Mouse (Mus musculus) midbrain, embryonic 10.5 days (tissue): Measurements from ENCODE around the gene Mipep. TPM values are rescaled to one million over a fixed set of nuclear protein-coding genes. Genes with fewer than 3 reads are reported as not detected.

ENCODE experiments used
- DNase-seq: peaks from one replicate; pipeline ENCODE4 v3.0.0-alpha.2; 2017; ENCODE audit warnings: low spot score
- H3K27ac ChIP-seq: fragments of 300-500 bp; sonication (generic); replicated peaks from 2 replicates; pipeline ENCODE4 v1.5.1; 2016; ENCODE audit warnings: mild to moderate bottlenecking
- H3K27me3 ChIP-seq: fragments of 300-500 bp; sonication (generic); 2 replicates; pipeline ENCODE4 v1.6.1; 2016; ENCODE audit warnings: low read depth, mild to moderate bottlenecking; ENCODE audit not compliant: poor library complexity, severe bottlenecking
- H3K36me3 ChIP-seq: fragments of 300-500 bp; sonication (generic); 2 replicates; pipeline ENCODE4 v1.6.1; 2016; ENCODE audit warnings: mild to moderate bottlenecking, moderate library complexity
- H3K4me1 ChIP-seq: fragments of 300-500 bp; sonication (generic); 2 replicates; pipeline ENCODE4 v1.6.1; 2016
- H3K4me3 ChIP-seq: fragments of 300-500 bp; sonication (generic); 2 replicates; pipeline ENCODE4 v1.5.1; 2016; ENCODE audit warnings: mild to moderate bottlenecking, moderate library complexity
- H3K9me3 ChIP-seq: fragments of 300-500 bp; sonication (generic); replicated peaks from 2 replicates; pipeline ENCODE4 v1.6.1; 2016; ENCODE audit warnings: mild to moderate bottlenecking
- WGBS: fragments of 180-500 bp; shearing (Covaris S2); methylation state at CpG from one replicate; pipeline ENCODE4 v1.1.7; 2016; 5-methylcytosine and 5-hydroxymethylcytosine counted together
- polyA plus RNA-seq: library from polyadenylated mRNA; unstranded; fragments of >200 nt; fragmentation: Nextera tagmentation; extraction: Ambion mirVana; gene quantifications from 2 replicates; pipeline ENCODE4 v1.2.1, GENCODE M21; 2016

Gene Mipep
- polyA plus RNA-seq, 1 experiment from 2014 or later, result 25.4 TPM

DNA sequence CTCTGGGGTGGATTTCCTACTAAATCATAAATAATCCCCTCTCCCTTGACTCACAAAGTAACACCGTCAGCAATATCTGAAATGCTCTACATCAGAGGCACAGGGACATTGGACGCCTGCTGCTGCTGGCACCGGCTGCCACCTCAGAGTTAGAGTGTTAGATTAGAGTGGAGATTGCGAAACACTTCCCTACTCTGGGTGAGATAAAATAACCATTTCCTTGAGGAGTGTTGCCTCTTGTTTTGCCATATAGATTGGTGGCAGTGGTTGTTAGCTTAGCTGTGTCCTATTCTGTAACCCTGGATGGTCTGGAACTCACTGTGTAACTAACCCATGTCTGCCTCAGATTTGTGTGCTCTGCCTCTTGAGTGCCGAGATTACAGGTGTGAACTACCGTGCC, 39.2 kb upstream of the Mipep start:
- Histone ChIP-seq H3K27ac (no peak overlapping the region), H3K36me3 (peaks cover 98% of the 10 kb centered on the region), H3K4me1 (no peaks in the 10 kb centered on the region), H3K4me3 (no peak overlapping the region), H3K9me3 (no peaks in the 10 kb centered on the region), H3K27me3 (no peaks in the 10 kb centered on the region)
- 91% methylated on average over 6 of the region's 6 CpGs for WGBS
- DNase-seq, result no peak

GRCm38 (mm10) chr14:60746141-60746540, 38.2 kb upstream of the Mipep start:
- Histone ChIP-seq H3K36me3 (peaks cover 98% of the 10 kb centered on the region), H3K9me3 (no peaks in the 10 kb centered on the region), H3K4me1 (no peaks in the 10 kb centered on the region), H3K4me3 (no peak overlapping the region), H3K27me3 (no peaks in the 10 kb centered on the region), H3K27ac (no peak overlapping the region)
- WGBS, result 96% methylated on average over 10 of the region's 10 CpGs
- DNase-seq, result no peak

DNA sequence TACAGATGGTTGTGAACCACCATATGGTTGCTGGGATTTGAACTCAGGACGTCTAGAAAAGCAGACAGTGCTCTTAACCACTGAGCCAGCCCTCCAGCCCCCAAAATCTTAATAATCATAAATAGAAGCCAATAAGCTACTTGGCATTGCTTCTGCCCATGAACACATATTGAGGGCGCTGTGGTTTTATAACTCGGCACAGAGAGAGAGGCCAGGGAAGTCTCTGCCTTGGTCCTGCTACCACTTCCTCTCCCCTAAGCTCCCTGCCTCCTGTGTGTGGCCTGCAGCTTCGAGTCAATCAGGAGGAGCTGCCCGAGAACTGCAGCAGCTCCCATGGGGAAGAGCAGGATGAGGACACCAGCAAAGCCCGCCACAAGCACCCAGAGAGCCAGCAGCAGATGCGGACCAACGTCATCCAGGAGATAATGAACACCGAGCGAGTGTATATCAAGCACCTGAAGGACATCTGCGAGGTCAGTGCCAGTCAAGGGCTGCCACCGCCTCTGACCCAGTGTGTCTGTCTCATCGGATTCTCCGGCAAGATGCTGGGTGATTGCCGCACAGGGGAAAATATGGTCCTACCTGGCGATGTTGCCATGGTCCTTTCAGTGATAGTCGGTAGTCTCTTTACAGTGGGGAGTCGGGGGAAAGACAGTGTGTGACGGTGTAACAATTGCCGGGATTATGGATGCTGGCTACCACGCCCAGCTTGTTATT, 37.1 kb upstream of the Mipep start:
- Histone ChIP-seq H3K36me3 (peaks cover 98% of the 10 kb centered on the region), H3K4me1 (no peaks in the 10 kb centered on the region), H3K4me3 (no peak overlapping the region), H3K27me3 (no peaks in the 10 kb centered on the region), H3K27ac (no peak overlapping the region), H3K9me3 (no peaks in the 10 kb centered on the region)
- DNase-seq, result no peak
- 92% methylated on average over 21 of the region's 21 CpGs for WGBS

DNA sequence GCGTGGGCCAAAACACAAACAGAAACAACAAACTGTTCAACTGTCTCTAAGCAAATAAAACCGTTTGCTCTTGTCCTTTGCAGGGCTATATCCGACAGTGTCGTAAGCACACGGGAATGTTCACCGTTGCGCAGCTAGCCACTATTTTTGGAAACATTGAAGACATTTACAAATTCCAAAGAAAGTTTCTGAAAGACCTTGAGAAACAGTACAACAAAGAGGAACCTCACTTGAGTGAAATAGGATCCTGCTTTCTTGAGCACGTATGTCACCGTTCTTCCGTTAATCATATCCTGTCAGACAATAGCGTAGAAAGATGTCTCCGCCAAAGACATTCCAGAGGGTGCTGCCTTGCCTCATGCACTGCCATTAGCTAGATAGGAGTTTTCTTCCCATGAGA, 34.5 kb upstream of the Mipep start:
- DNase-seq, result no peak
- H3K4me1 ChIP-seq, result no peaks in the 10 kb centered on the region
- H3K4me3 ChIP-seq, result no peak overlapping the region
- no peak overlapping the region for H3K27ac ChIP-seq
- WGBS, result 91% methylated on average over 12 of the region's 12 CpGs
- H3K9me3 ChIP-seq, result no peaks in the 10 kb centered on the region
- H3K36me3 ChIP-seq, result peaks cover 97% of the 10 kb centered on the region
- no peaks in the 10 kb centered on the region for H3K27me3 ChIP-seq

DNA sequence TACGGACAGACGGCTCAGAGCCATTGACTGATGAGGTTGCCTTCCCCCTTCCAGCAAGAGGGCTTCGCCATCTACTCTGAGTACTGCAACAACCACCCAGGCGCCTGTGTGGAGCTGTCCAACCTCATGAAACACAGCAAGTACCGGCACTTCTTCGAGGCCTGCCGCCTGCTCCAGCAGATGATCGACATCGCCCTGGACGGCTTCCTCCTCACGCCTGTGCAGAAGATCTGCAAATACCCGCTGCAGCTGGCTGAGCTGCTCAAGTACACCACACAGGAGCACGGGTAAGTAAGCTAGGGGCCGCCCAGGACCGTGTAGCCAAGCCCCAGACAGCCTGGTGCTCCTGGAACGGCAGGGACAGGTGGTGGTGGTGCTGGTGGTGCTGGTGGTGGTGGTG, 32.8 kb upstream of the Mipep start:
- Histone ChIP-seq H3K4me1 (no peaks in the 10 kb centered on the region), H3K4me3 (no peak overlapping the region), H3K27me3 (no peaks in the 10 kb centered on the region), H3K36me3 (peaks cover 97% of the 10 kb centered on the region), H3K9me3 (no peaks in the 10 kb centered on the region), H3K27ac (no peak overlapping the region)
- 91% methylated on average over 16 of the region's 16 CpGs for WGBS
- DNase-seq, result no peak

DNA sequence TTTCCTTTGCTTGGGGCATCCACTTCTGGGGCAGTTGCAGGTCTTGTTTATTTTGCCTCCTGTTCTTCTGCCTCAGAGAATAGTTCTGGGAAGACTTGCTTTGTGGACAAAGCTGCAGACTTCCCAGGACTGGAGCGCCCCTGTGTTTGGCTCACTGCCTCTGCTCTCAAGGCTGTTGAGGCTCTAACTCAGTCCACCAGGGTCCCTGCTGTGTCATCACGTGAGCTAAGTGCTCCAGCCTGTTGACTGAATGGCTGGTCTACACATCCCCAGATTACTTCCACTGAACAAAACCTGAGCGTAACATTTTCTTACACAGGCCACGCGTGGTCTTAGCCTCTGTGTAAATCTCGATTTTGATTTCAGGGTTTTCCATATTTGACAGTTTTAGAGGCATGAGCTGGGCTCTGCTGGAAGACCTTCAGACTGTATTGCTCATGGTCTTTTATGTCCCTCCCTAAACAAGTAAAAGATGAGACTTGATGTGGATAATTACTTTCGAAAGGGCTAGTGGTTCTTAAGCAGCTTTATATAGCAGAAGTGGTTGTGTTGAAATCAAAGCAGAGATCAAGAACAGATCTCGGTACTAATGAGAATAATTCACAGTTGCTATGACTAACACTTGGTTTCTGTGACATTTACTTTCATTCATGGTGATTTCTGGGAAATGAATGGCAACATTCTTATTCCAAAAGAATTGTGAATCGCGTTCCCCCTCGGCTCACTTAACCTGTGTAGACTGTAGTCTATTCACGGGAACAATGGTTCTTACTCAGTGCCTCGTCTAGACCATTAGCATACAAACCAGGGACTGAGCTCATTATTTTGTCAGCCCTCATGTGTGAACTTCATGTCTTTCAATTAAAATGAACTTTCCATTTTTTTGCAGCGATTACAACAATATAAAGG, 31.2 kb upstream of the Mipep start:
- DNase-seq, result no peak
- H3K4me3 ChIP-seq, result no peak overlapping the region
- peaks cover 97% of the 10 kb centered on the region for H3K36me3 ChIP-seq
- no peaks in the 10 kb centered on the region for H3K9me3 ChIP-seq
- H3K4me1 ChIP-seq, result no peaks in the 10 kb centered on the region
- H3K27me3 ChIP-seq, result no peaks in the 10 kb centered on the region
- H3K27ac ChIP-seq, result no peak overlapping the region
- 86% methylated on average over 14 of the region's 14 CpGs for WGBS

DNA sequence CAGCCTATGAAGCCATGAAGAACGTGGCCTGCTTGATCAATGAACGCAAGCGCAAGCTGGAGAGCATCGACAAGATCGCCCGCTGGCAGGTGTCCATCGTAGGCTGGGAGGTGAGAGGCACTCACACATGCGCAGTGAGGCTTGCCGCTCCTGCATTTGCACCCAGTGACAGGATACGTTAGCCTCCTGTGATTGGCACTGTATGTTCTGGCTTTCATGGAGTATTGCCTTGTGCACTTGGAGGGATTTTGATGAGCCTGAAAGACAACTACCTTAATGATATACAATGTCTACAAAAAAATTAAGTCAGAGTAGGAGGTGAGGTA, 30.6 kb upstream of the Mipep start:
- Histone ChIP-seq H3K27me3 (no peaks in the 10 kb centered on the region), H3K9me3 (no peaks in the 10 kb centered on the region), H3K4me3 (no peak overlapping the region), H3K27ac (no peak overlapping the region), H3K4me1 (no peaks in the 10 kb centered on the region), H3K36me3 (peaks cover 97% of the 10 kb centered on the region)
- 97% methylated on average over 10 of the region's 10 CpGs for WGBS
- DNase-seq, result no peak

DNA sequence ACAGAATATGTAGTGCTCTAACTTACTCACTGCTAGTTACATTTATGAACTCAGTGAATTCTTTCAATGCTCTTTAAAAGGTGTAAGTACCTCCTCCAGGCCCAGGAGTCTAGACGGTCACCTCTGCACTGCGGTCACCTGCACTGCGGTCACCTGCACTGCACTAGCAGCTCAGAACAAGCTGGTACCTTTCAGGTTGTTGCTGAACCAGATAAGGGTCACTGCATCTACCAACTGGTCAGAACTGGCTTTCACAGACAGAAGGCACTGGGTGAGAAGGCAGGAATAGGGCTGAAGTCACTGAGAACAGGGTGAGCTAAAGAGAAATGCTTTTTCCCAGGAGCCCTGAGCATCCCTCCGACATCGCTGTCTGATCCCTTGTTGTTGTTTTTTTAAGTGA, 29.7 kb upstream of the Mipep start:
- Histone ChIP-seq H3K27ac (no peak overlapping the region), H3K36me3 (peaks cover 97% of the 10 kb centered on the region), H3K27me3 (no peaks in the 10 kb centered on the region), H3K4me1 (no peaks in the 10 kb centered on the region), H3K4me3 (no peak overlapping the region), H3K9me3 (no peaks in the 10 kb centered on the region)
- WGBS, result 96% methylated on average over 5 of the region's 5 CpGs
- no peak for DNase-seq

DNA sequence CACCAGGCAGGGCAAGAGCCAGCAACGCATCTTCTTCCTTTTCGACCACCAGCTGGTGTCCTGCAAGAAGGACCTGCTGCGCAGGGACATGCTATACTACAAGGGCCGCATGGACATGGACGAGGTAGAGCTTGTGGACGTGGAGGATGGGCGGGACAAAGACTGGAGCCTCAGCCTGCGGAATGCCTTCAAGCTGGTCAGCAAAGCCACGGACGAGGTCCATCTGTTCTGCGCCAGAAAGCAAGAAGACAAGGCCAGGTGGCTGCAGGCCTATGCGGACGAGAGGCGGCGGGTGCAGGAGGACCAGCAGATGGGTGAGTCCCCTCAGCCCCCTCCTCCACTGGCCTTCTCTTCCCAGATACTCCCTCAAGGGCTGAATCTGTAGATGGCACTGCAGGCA, 28.1 kb upstream of the Mipep start:
- no peak for DNase-seq
- H3K4me1 ChIP-seq, result no peaks in the 10 kb centered on the region
- no peak overlapping the region for H3K27ac ChIP-seq
- 92% methylated on average over 15 of the region's 15 CpGs for WGBS
- H3K4me3 ChIP-seq, result no peak overlapping the region
- peaks cover 97% of the 10 kb centered on the region for H3K36me3 ChIP-seq
- no peaks in the 10 kb centered on the region for H3K9me3 ChIP-seq
- H3K27me3 ChIP-seq, result no peaks in the 10 kb centered on the region

DNA sequence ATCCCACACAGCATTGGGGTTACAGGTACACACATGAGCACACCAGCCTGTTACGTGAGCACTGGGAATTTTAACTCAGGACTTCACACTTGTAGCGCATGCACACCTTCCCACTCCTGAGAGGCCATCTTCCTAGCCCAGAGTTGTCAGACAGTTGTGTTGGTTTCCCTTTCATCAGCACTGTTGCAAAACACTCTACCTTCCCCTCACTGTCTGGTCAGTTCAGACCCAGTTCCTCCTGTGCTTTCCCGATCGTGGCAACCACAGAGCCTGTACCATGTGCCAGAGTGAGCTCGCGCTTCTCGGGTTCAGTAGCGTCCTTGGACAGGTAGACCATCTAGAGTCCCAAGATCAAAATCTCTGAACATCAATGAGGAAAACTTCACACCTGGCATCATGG, 27.1 kb upstream of the Mipep start:
- WGBS, result 93% methylated on average over 8 of the region's 8 CpGs
- H3K36me3 ChIP-seq, result peaks cover 97% of the 10 kb centered on the region
- H3K27ac ChIP-seq, result no peak overlapping the region

GRCm38 (mm10) chr14:60757722-60758121, 26.7 kb upstream of the Mipep start:
- H3K9me3 ChIP-seq, result no peaks in the 10 kb centered on the region
- H3K4me3 ChIP-seq, result no peak overlapping the region
- no peaks in the 10 kb centered on the region for H3K27me3 ChIP-seq
- H3K4me1 ChIP-seq, result no peaks in the 10 kb centered on the region
- H3K36me3 ChIP-seq, result peaks cover 100% of the 10 kb centered on the region
- WGBS, result 94% methylated on average over 7 of the region's 7 CpGs
- no peak for DNase-seq
- H3K27ac ChIP-seq, result no peak overlapping the region

More for the DNA sequence above, 27.1 kb upstream of the Mipep start:
- H3K4me1 ChIP-seq, result no peaks in the 10 kb centered on the region
- H3K27me3 ChIP-seq, result no peaks in the 10 kb centered on the region
- no peaks in the 10 kb centered on the region for H3K9me3 ChIP-seq
- no peak for DNase-seq
- H3K4me3 ChIP-seq, result no peak overlapping the region

GRCm38 (mm10) chr14:60759097-60759496, 25.3 kb upstream of the Mipep start:
- no peaks in the 10 kb centered on the region for H3K27me3 ChIP-seq
- no peak overlapping the region for H3K4me3 ChIP-seq
- H3K27ac ChIP-seq, result no peak overlapping the region
- no peaks in the 10 kb centered on the region for H3K4me1 ChIP-seq
- H3K9me3 ChIP-seq, result no peaks in the 10 kb centered on the region
- 93% methylated on average over 8 of the region's 8 CpGs for WGBS
- DNase-seq, result no peak
- H3K36me3 ChIP-seq, result peaks cover 100% of the 10 kb centered on the region

DNA sequence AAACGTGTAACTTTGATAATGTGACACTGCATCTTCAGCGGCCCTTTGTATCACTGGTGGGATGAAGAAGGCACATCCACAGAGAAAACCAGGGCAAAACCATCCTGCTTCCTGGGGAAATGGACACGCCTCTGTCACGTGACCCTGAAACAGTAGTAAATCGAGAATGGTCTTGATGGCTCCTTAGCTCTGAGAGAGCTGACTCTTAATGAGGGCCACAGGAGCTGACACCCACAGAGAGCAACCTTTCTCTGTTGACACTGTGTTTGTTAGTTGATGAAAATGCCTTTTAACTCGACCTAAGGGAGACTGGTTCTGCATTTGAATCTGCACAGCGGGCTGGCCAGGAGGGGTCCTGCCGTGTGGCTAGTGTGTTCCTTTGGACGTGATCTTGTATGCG, 22.6 kb upstream of the Mipep start:
- Histone ChIP-seq H3K27me3 (no peaks in the 10 kb centered on the region), H3K36me3 (peaks cover 78% of the 10 kb centered on the region)

More for the DNA sequence above, 22.6 kb upstream of the Mipep start:
- Histone ChIP-seq H3K9me3 (no peaks in the 10 kb centered on the region), H3K4me1 (peaks cover 11% of the 10 kb centered on the region), H3K27ac (no peak overlapping the region), H3K4me3 (no peak overlapping the region)
- WGBS, result 78% methylated on average over 10 of the region's 10 CpGs
- DNase-seq, result no peak
